Mouse (Mus musculus) intestine, embryonic 14.5 days (tissue): ENCODE results near the gene Ighmbp2. TPM values are rescaled to one million over a fixed set of nuclear protein-coding genes. Genes with fewer than 3 reads are reported as not detected.

Experiments used
- ATAC-seq: fragments of 200-750 bp; cut with Nextera tagmentation; replicated peaks from 2 replicates; pipeline ENCODE4 v1.8.0; 2017; ENCODE audit warnings: low read depth, moderate number of reproducible peaks, moderate TSS enrichment, moderate library complexity; ENCODE audit not compliant: low FRiP score, low TSS enrichment
- DNase-seq: peaks from one replicate; pipeline ENCODE4 v3.0.0-alpha.2; 2018; ENCODE audit warnings: low spot score
- H3K27ac ChIP-seq: fragments of 300-500 bp; sonication (generic); 2 replicates; pipeline ENCODE4 v1.5.1; 2014; ENCODE audit warnings: low read depth, mild to moderate bottlenecking, control low read depth
- H3K27me3 ChIP-seq: fragments of 300-500 bp; sonication (generic); replicated peaks from 2 replicates; pipeline ENCODE4 v1.6.1; 2014; ENCODE audit warnings: low read length, control low read depth; ENCODE audit not compliant: control insufficient read depth, insufficient read depth
- H3K36me3 ChIP-seq: fragments of 300-500 bp; sonication (generic); 2 replicates; pipeline ENCODE4 v1.6.1; 2014; ENCODE audit warnings: low read length, control low read depth; ENCODE audit not compliant: control insufficient read depth, insufficient read depth
- H3K4me1 ChIP-seq: fragments of 300-500 bp; sonication (generic); replicated peaks from 2 replicates; pipeline ENCODE4 v1.6.1; 2014; ENCODE audit warnings: low read length, control low read depth, mixed read lengths; ENCODE audit not compliant: control insufficient read depth, insufficient read depth
- H3K4me2 ChIP-seq: fragments of 300-500 bp; sonication (generic); 2 replicates; pipeline ENCODE4 v1.6.1; 2014; ENCODE audit warnings: low read length
- H3K4me3 ChIP-seq: fragments of 300-500 bp; sonication (generic); 2 replicates; pipeline ENCODE4 v1.5.1; 2014; ENCODE audit warnings: low read depth, low read length, control low read depth, mixed read lengths
- H3K9ac ChIP-seq: fragments of 300-500 bp; sonication (generic); 2 replicates; pipeline ENCODE4 v1.6.1; 2014; ENCODE audit warnings: mild to moderate bottlenecking, low read length
- H3K9me3 ChIP-seq: fragments of 300-500 bp; sonication (generic); 2 replicates; pipeline ENCODE4 v1.6.1; 2016; ENCODE audit warnings: low read length, control low read depth; ENCODE audit not compliant: control insufficient read depth
- WGBS: fragments of 180-500 bp; shearing (Covaris S2); extraction: QIAGEN DNeasy Blood & Tissue Kit; methylation state at CpG from one replicate; pipeline ENCODE4 v1.1.7; 2014; 5-methylcytosine and 5-hydroxymethylcytosine counted together
- polyA plus RNA-seq: library from polyadenylated mRNA; unstranded; fragments of >200 nt; fragmentation: Nextera tagmentation; extraction: Ambion mirVana; gene quantifications from 2 replicates; pipeline ENCODE4 v1.2.1, GENCODE M21; 2014

The Ighmbp2 gene
- polyA plus RNA-seq, 1 experiment from 2014 or later, result 10.5 TPM

DNA sequence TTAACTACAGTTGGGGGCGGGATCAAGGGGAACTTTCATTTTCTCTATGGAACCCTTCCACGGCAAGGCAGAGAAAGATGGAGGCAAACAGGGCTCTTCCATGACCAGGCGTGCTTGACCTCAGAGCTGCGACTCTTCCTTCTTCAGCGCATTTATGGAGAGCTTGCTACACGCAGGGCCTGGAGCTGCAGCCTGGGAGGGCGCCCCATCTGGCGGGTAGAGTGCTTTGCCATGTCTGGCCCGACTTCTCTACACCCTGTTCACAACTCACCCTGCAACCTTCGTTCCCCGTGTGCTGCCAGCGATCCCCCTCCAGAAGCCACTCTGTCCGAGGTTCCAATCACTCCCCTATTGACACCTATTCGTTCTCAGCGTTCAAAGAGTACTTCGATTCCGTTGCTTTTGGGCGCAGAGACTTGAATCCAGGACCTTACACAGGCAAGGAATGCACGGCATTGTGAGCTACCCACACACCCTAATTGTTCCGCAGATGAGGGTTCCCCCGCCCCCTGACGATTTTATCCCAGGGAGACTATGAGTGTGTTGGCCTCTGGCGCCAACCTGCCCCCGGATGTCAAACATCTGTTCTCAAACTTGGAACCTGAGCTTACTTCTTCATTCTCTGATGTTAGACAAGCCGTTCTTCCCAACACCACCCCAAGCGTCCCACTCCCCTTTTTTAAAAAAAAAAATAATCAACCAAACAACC lies 39.6 kb upstream of the Ighmbp2 start, which contains the start of gene Cpt1a:
Gene Cpt1a, plus strand, starts transcription at position 74 of the 709 bp plus-strand sequence.
- H3K4me3 ChIP-seq, result peak within 1 kb of the TSS; percentile 55
- H3K36me3 ChIP-seq, result no peaks in the 10 kb centered on the region
- H3K27ac ChIP-seq, result peak within 1 kb of the TSS; percentile 11; the same call in 1 of the 2 replicates
- WGBS, result 3% methylated on average over 26 of the region's 26 CpGs
- H3K9ac ChIP-seq, result peak within 1 kb of the TSS; percentile 52; the same call in 1 of the 2 replicates
- peaks cover 28% of the 10 kb centered on the region for H3K4me1 ChIP-seq
- H3K4me2 ChIP-seq, result peak within 1 kb of the TSS; percentile 100
- no peaks in the 10 kb centered on the region for H3K9me3 ChIP-seq
- H3K27me3 ChIP-seq, result 0 out of 2 replicates have a peak, but pooled peaks cover 3% of the 10 kb centered on the region
- peak; percentile 76 for DNase-seq
- ATAC-seq, result no peak

DNA sequence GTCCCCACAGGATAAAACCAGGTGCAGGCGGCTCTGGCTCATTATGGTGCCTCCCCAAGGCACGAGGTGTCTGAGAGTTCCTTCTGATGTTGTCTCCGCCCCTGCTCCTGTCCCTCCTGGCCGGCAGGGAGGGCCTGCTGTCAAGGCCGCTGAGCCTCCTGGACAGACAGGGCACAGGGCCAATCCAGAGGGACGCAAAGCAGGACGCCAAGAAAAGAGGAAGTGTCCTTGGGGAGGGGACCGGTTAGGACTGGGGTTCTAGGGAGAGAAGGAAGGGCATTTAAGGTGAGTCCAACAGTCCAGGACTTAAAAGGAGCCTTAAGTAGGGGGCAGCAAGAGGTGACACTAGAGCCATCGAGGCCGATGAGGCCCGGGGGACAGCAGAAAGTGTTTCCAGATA lies 38.8 kb upstream of the Ighmbp2 start:
- H3K4me3 ChIP-seq, result peak overlapping the region; percentile 55; the same call in 1 of the 2 replicates
- H3K4me2 ChIP-seq, result peak overlapping the region; percentile 100
- H3K27me3 ChIP-seq, result 0 out of 2 replicates have a peak, but pooled peaks cover 3% of the 10 kb centered on the region
- WGBS, result 14% methylated on average over 11 of the region's 11 CpGs
- ATAC-seq, result no peak
- DNase-seq, result peak; percentile 65
- H3K9ac ChIP-seq, result no peak overlapping the region
- H3K4me1 ChIP-seq, result peaks cover 27% of the 10 kb centered on the region
- no peaks in the 10 kb centered on the region for H3K36me3 ChIP-seq
- no peak overlapping the region for H3K27ac ChIP-seq
- no peaks in the 10 kb centered on the region for H3K9me3 ChIP-seq

DNA sequence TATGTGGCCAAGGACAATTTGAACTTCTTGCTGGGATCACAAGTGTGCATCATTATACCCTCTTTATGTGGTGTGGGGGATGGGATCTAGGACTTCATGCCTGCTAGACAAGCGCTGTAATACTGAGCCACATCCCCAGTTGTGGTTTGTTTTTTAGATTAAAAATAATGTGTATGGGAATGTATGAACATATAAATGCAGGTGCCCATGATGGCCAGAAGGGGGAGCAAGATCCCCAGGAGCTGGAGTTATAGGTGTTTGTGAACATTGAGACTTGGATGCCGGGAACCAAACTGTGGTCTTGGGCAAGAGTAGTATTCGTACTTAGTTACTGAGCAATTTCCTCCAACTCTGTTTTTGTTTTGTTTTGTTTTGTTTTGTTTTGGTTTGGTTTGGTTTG lies 38.0 kb upstream of the Ighmbp2 start:
- Histone ChIP-seq H3K36me3 (no peaks in the 10 kb centered on the region), H3K4me3 (no peak overlapping the region), H3K4me2 (no peak overlapping the region), H3K9ac (no peak overlapping the region), H3K9me3 (no peaks in the 10 kb centered on the region), H3K4me1 (peaks cover 19% of the 10 kb centered on the region), H3K27ac (no peak overlapping the region), H3K27me3 (0 out of 2 replicates have a peak, but pooled peaks cover 3% of the 10 kb centered on the region)
- no peak for DNase-seq
- ATAC-seq, result no peak
- WGBS, result 80% methylated on average over 3 of the region's 3 CpGs

DNA sequence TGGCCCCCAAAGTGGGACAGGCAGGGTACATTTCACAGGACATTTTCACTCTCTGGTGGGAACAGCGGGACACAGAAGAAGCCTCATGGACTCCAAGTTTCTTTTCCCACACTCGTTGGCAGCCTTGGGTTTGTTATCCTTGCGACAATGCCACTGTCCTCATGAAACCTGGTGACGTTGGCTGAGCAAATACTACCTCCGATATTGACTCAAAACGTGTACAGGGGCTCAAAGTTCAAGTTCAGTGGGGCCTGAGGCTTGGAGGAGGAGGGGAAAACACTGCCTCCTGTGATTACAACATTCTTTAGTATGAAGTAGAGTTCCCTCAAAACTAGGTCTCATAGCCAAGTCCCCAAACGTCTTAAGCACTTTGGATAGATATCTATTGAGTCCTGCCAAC lies 37.3 kb upstream of the Ighmbp2 start:
- H3K9ac ChIP-seq, result no peak overlapping the region
- H3K27ac ChIP-seq, result no peak overlapping the region
- no peak overlapping the region for H3K4me3 ChIP-seq
- no peak for ATAC-seq
- 0 out of 2 replicates have a peak, but pooled peaks cover 3% of the 10 kb centered on the region for H3K27me3 ChIP-seq
- DNase-seq, result no peak
- H3K9me3 ChIP-seq, result no peaks in the 10 kb centered on the region
- WGBS, result 68% methylated on average over 7 of the region's 7 CpGs
- H3K4me2 ChIP-seq, result no peak overlapping the region
- no peaks in the 10 kb centered on the region for H3K36me3 ChIP-seq
- peaks cover 17% of the 10 kb centered on the region for H3K4me1 ChIP-seq

GRCm38 (mm10) chr19:3319341-3319740 lies 36.5 kb upstream of the Ighmbp2 start:
- WGBS, result 75% methylated on average over 2 of the region's 2 CpGs
- Histone ChIP-seq H3K9ac (no peak overlapping the region), H3K36me3 (no peaks in the 10 kb centered on the region), H3K27ac (no peak overlapping the region), H3K27me3 (0 out of 2 replicates have a peak, but pooled peaks cover 3% of the 10 kb centered on the region), H3K4me3 (no peak overlapping the region), H3K4me1 (peaks cover 14% of the 10 kb centered on the region), H3K4me2 (no peak overlapping the region), H3K9me3 (no peaks in the 10 kb centered on the region)
- DNase-seq (no peak), ATAC-seq (no peak)

DNA sequence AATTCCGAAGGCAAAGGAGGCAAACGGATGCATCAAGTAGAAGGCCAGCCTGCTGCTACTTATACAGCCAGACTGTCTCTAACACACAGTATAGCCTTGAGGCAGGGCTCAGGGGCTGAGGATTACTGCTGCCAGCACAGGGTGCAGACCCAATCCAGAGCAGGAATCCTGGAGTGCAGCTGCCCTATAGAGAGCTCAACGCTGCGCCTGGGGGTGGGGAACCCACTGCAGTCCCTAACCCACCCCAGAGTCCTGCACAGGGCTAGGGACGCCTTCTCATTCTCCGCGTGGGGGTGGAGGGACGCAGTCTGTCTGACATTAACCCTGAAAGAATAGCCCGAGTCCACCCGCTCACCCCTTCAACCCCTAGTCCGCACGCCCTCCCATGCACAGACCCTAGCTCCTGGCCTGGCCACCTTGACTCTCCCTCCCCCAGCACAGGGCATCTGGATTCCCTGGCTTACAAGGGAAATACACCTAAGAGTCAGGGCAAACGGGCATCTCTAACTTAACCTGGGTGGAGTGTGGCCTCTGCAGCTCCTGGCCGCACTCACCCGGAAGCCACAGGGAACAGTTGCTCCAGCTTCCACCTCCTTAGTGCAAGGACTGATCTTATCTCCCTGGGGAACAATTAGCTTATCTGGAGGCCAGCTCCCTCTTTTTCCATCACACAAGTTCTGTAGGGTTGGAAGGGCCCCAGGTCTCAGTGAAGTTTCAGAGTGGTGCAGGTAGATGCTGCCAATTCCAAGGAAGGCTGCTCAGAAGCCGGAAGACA lies 24.5 kb upstream of the Ighmbp2 start:
- DNase-seq (no peak), ATAC-seq (no peak; the same call in 1 of the 2 replicates)
- no peaks in the 10 kb centered on the region for H3K36me3 ChIP-seq
- no peak overlapping the region for H3K9ac ChIP-seq
- no peaks in the 10 kb centered on the region for H3K4me1 ChIP-seq
- no peak overlapping the region for H3K27ac ChIP-seq
- no peaks in the 10 kb centered on the region for H3K9me3 ChIP-seq
- H3K4me2 ChIP-seq, result no peak overlapping the region
- H3K4me3 ChIP-seq, result no peak overlapping the region
- H3K27me3 ChIP-seq, result no peaks in the 10 kb centered on the region
- WGBS, result 55% methylated on average over 16 of the region's 16 CpGs

DNA sequence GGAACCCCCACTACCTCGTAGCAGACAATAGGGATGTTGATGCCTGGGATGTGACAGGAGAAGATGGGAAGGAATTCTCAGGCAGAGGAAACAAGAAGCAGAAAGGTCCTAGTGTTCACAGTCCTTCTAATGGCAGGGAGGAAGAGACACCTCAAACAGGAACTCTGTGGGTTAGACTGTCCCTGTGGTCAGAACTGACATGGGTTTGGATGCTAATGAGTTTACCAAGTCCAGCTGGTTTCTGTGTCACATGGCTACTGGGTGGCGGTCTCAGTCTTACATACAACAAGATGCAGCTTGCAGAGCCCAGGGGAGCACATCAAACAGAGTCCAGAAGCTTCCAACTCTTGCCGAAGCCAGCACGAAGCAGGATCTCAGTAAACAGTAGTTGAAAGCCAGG lies 21.2 kb upstream of the Ighmbp2 start:
- no peak for ATAC-seq
- Histone ChIP-seq H3K27ac (no peak overlapping the region), H3K4me3 (no peak overlapping the region), H3K36me3 (no peaks in the 10 kb centered on the region), H3K4me1 (no peaks in the 10 kb centered on the region), H3K9ac (no peak overlapping the region), H3K27me3 (no peaks in the 10 kb centered on the region), H3K4me2 (no peak overlapping the region), H3K9me3 (no peaks in the 10 kb centered on the region)
- DNase-seq, result no peak
- WGBS, result 73% methylated on average over 4 of the region's 4 CpGs

GRCm38 (mm10) chr19:3297775-3298174 lies 15.0 kb upstream of the Ighmbp2 start:
- H3K9ac ChIP-seq, result no peak overlapping the region
- H3K9me3 ChIP-seq, result no peaks in the 10 kb centered on the region
- no peaks in the 10 kb centered on the region; the same call in 1 of the 2 replicates for H3K36me3 ChIP-seq
- no peak overlapping the region for H3K27ac ChIP-seq
- peak; percentile 59; the same call in 1 of the 2 replicates for ATAC-seq
- WGBS, result 78% methylated on average over 7 of the region's 7 CpGs
- no peaks in the 10 kb centered on the region for H3K4me1 ChIP-seq
- no peak overlapping the region for H3K4me2 ChIP-seq
- no peaks in the 10 kb centered on the region for H3K27me3 ChIP-seq
- DNase-seq, result no peak
- no peak overlapping the region for H3K4me3 ChIP-seq
